Mouse (Mus musculus) CH12.LX (cell line): ENCODE results near the gene Tspan4. TPM values are rescaled to one million over a fixed set of nuclear protein-coding genes. Genes with fewer than 3 reads are reported as not detected.

Experiments
- DNase-seq: peaks from one replicate; pipeline ENCODE4 v3.0.0-alpha.2; 2013; ENCODE audit errors: extremely low read depth
- H3K27ac ChIP-seq: 2 replicates; pipeline ENCODE4 v1.5.1; 2012; ENCODE audit warnings: low read depth, mild to moderate bottlenecking, control low read depth, moderate library complexity; ENCODE audit not compliant: insufficient read depth
- H3K27me3 ChIP-seq: replicated peaks from 2 replicates; pipeline ENCODE3; 2012; ENCODE audit warnings: inconsistent platforms
- H3K36me3 ChIP-seq, 2 experiments: replicated peaks in 1 of 2; 2 replicates each; pipeline versions ENCODE3 to v1.6.1; 2012; ENCODE audit warnings: inconsistent platforms in 1 of 2, low read length in 1 of 2, mild to moderate bottlenecking in 1 of 2, mixed read lengths in 1 of 2, moderate library complexity in 1 of 2; ENCODE audit not compliant: control insufficient read depth in 1 of 2, insufficient read depth in 1 of 2
- H3K4me1 ChIP-seq, 2 experiments: 2 replicates each; pipeline ENCODE4 v1.6.1; 2012; ENCODE audit warnings: inconsistent platforms in 1 of 2, moderate library complexity in 1 of 2; ENCODE audit not compliant: insufficient read depth in 2 of 2, control insufficient read depth in 1 of 2
- H3K4me2 ChIP-seq: 2 replicates; pipeline ENCODE4 v1.6.1; 2012; ENCODE audit warnings: low read depth, mild to moderate bottlenecking, control low read depth; ENCODE audit not compliant: poor library complexity, insufficient read depth, severe bottlenecking
- H3K4me3 ChIP-seq, 3 experiments: fragments of 150-350 bp in 1 of 3; sonication (generic) in 1 of 3; replicated peaks in 1 of 3; 2 replicates each; pipeline versions ENCODE3 to v1.5.1; 2011 to 2012; ENCODE audit warnings: low read depth in 2 of 3, low read length in 2 of 3, mild to moderate bottlenecking in 2 of 3, moderate library complexity in 2 of 3, control low read depth in 1 of 3, improper control_type of control experiment in 1 of 3, inconsistent platforms in 1 of 3, mixed read lengths in 1 of 3; ENCODE audit not compliant: poor library complexity in 1 of 3
- H3K79me2 ChIP-seq: replicated peaks from 2 replicates; pipeline ENCODE4 v1.6.1; 2012; ENCODE audit warnings: mild to moderate bottlenecking, moderate library complexity; ENCODE audit not compliant: control insufficient read depth, poor library complexity, insufficient read depth, severe bottlenecking; ENCODE audit errors: extremely low read depth
- H3K9ac ChIP-seq: 2 replicates; pipeline ENCODE4 v1.6.1; 2012; ENCODE audit warnings: low read depth, mild to moderate bottlenecking, control low read depth, moderate library complexity; ENCODE audit not compliant: insufficient read depth
- H3K9me3 ChIP-seq: replicated peaks from 2 replicates; pipeline ENCODE3; 2012; ENCODE audit warnings: low read length, inconsistent platforms, mixed read lengths
- CHD2 ChIP-seq: IDR thresholded peaks from 2 replicates; pipeline ENCODE4 v1.6.1; 2011; ENCODE audit warnings: low read length, improper control_type of control experiment
- ELF1 ChIP-seq: IDR thresholded peaks from 2 replicates; pipeline ENCODE4 v1.6.1; 2014; ENCODE audit warnings: low read depth, mild to moderate bottlenecking, inconsistent platforms, low read length, improper control_type of control experiment
- GABPA ChIP-seq: IDR thresholded peaks from 2 replicates; pipeline ENCODE4 v1.6.1; 2012; ENCODE audit warnings: low read depth, low read length, improper control_type of control experiment, inconsistent platforms; ENCODE audit not compliant: insufficient replicate concordance
- JUN ChIP-seq: IDR thresholded peaks from 2 replicates; pipeline ENCODE4 v1.6.1; 2011; ENCODE audit warnings: low read depth, mild to moderate bottlenecking, low read length, improper control_type of control experiment, moderate library complexity; ENCODE audit not compliant: insufficient read depth
- MAFK ChIP-seq: IDR thresholded peaks from 2 replicates; pipeline ENCODE4 v1.6.1; 2011; ENCODE audit warnings: low read length, improper control_type of control experiment; ENCODE audit not compliant: insufficient replicate concordance
- MAX ChIP-seq: IDR thresholded peaks from 2 replicates; pipeline ENCODE4 v1.6.1; 2011; ENCODE audit warnings: low read length, improper control_type of control experiment
- MEF2A ChIP-seq: IDR thresholded peaks from 2 replicates; pipeline ENCODE4 v1.6.1; 2014; ENCODE audit warnings: low read depth, mild to moderate bottlenecking, inconsistent platforms, low read length, improper control_type of control experiment, borderline replicate concordance
- MXI1 ChIP-seq: IDR thresholded peaks from 2 replicates; pipeline ENCODE4 v1.6.1; 2011; ENCODE audit warnings: mild to moderate bottlenecking, low read depth, low read length, improper control_type of control experiment
- PAX5 ChIP-seq: IDR thresholded peaks from 2 replicates; pipeline ENCODE4 v1.6.1; 2012; ENCODE audit warnings: low read length, inconsistent platforms, mixed read lengths
- RAD21 ChIP-seq: IDR thresholded peaks from 2 replicates; pipeline ENCODE4 v1.6.1; 2011; ENCODE audit warnings: low read depth, mild to moderate bottlenecking, low read length, improper control_type of control experiment, moderate library complexity
- SIN3A ChIP-seq: IDR thresholded peaks from 2 replicates; pipeline ENCODE4 v1.6.1; 2012; ENCODE audit warnings: low read length, improper control_type of control experiment, inconsistent platforms
- ZMIZ1 ChIP-seq: IDR thresholded peaks from 2 replicates; pipeline ENCODE4 v1.6.1; 2012; ENCODE audit warnings: low read depth, mild to moderate bottlenecking, inconsistent platforms, low read length, improper control_type of control experiment
- dilution Hi-C: fragments of 300-500 bp; cut with MboI; formaldehyde crosslinking; loops from 2 replicates; pipeline ENCODE4 v1.14.3; 2020; ENCODE audit warnings: low sequenced_read_pairs; ENCODE audit not compliant: extremely low pct_unique_long_range_greater_than_20kb, extremely low pct_ligation_motif_present
- in situ Hi-C: fragments of 300-500 bp; cut with MboI; formaldehyde crosslinking; loops from 3 replicates; pipeline ENCODE4 v1.14.3; 2019; ENCODE audit warnings: low sequenced_read_pairs, low pct_ligation_motif_present, low pct_unique_long_range_greater_than_20kb, mixed read lengths
- polyA plus RNA-seq: library from polyadenylated mRNA; unstranded; fragments of >175 nt; gene quantifications from 2 replicates; pipeline ENCODE4 v1.2.1, GENCODE M21; 2012; ENCODE audit warnings: low read depth; ENCODE audit not compliant: insufficient read length
- total RNA-seq, 2 experiments: library from RNA; depleted of rRNA; stranded (reverse); fragments of 300-350 nt in 1 of 2; fragments of >200 nt in 1 of 2; gene quantifications; 2 replicates each; pipeline ENCODE4 v1.2.3; 2012 to 2014

Gene Tspan4
- total and polyA plus RNA-seq, 3 experiments = 21.2 to 28.9 (median 28.4) TPM

DNA sequence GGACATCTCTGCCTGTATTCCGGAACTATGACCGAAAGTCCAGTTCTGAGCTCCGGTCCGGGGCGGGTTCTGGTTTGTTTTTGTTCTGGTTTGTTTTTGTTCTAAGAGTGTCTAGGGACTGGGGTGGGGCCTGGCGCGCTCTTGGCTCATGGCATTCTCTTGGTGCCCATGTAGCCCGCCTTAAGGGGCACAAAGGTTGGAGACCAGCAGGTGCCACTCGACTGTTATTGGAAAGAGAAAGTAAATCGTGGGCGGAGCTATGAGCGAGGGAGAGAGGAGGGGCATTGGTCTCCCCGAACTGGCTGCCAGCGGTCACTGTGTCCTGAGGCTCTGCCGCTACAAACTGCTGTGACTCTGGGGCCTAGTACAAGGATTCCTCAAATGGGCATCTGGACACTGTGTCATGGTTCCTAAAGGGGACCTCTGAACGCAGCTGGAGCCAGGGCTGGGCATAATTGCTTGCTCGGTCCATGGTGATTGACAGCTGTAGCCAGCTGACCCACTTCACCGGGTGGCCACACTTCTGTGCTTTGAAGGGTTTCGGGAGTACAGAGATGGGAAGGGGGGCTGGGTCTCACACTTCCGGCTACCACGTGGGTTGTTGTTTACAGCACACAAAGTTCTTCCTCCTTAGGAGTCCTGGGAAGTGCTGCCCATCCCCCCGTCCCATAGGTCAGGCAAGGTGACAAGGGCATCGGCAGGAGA lies 19.3 kb upstream of the Tspan4 start:
- no peaks in the 10 kb centered on the region for H3K27me3 ChIP-seq
- peak overlapping the region; percentile 41 for H3K9ac ChIP-seq
- in situ Hi-C loops = no loop called here
- H3K4me1 ChIP-seq = peaks cover 11 to 29% of the 10 kb centered on the region in 2 experiments
- TF ChIP-seq MXI1 (peak; percentile 84; the same call in 1 of the 2 replicates), GABPA (no peak), ZMIZ1 (0 out of 2 replicates have a peak, but pooled peaks have one; percentile 6), MAFK (no peak), MAX (peak; percentile 87), SIN3A (peak; percentile 80), ELF1 (0 out of 2 replicates have a peak, but pooled peaks have one; percentile 16)
- H3K4me2 ChIP-seq = peak overlapping the region; percentile 64
- peak overlapping the region; percentile 66 for H3K27ac ChIP-seq
- H3K79me2 ChIP-seq = no peaks in the 10 kb centered on the region
- peaks cover 38 to 57% of the 10 kb centered on the region in 2 experiments for H3K36me3 ChIP-seq
- peak overlapping the region; percentile 77 to 96 (median 83) for H3K4me3 ChIP-seq
- no peaks in the 10 kb centered on the region for H3K9me3 ChIP-seq
- DNase-seq = no peak
- dilution Hi-C loops = no loop called here

DNA sequence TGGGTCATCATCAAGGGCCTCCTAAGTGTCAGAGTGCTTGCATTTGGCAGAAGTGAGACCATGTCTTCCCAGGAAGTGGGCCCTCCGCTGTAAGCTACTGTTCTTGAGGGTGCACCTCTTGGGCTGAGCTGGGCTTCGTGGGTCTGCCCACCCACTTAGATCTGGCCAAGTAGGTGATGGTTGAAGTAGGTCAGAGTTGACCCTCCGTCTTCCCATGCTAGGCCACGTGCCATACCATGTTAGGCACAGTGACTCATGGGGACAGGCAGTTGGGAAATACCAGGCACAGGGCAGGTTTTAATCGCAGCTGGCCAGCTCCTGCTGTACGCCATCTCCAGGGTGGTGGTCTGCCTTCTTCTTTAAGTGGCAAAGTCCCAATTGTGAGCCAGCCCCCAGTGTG lies 18.3 kb upstream of the Tspan4 start:
- no peak for TF ChIP-seq PAX5
- no peak for TF ChIP-seq RAD21
- no peak for TF ChIP-seq MEF2A
- TF ChIP-seq MAFK = no peak
- no peak for TF ChIP-seq CHD2
- Histone ChIP-seq H3K9me3 (no peaks in the 10 kb centered on the region), H3K4me3 (no peak overlapping the region), H3K36me3 (peaks cover 28 to 49% of the 10 kb centered on the region in 2 experiments), H3K79me2 (no peaks in the 10 kb centered on the region), H3K27ac (no peak overlapping the region), H3K9ac (no peak overlapping the region), H3K4me2 (no peak overlapping the region), H3K4me1 (peaks cover 11 to 26% of the 10 kb centered on the region in 2 experiments), H3K27me3 (no peaks in the 10 kb centered on the region)
- no peak for DNase-seq
- dilution Hi-C loops = no loop called here
- in situ Hi-C loops = no loop called here

DNA sequence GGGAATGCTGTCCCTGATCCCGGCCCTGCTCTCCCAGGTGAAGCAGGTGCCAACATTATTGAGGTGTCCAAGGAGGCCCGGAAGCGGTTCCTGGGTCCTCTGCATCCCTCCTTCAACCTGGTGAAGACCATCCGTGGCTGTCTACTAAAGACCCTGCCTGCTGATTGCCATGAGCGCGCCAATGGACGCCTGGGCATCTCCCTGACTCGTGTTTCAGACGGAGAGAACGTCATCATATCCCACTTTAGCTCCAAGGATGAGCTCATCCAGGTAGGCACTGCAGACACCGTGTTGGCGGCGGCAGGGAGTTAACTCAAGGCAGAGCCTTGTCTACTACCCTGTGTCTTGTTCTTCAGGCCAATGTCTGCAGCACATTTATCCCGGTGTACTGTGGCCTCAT lies 17.8 kb upstream of the Tspan4 start:
- in situ Hi-C loops = no loop called here
- H3K79me2 ChIP-seq = no peaks in the 10 kb centered on the region
- H3K9me3 ChIP-seq = no peaks in the 10 kb centered on the region
- no peak for DNase-seq
- H3K9ac ChIP-seq = no peak overlapping the region
- H3K27me3 ChIP-seq = no peaks in the 10 kb centered on the region
- no peak overlapping the region for H3K27ac ChIP-seq
- H3K4me2 ChIP-seq = no peak overlapping the region
- no peak overlapping the region for H3K4me3 ChIP-seq
- dilution Hi-C loops = no loop called here
- peaks cover 23 to 44% of the 10 kb centered on the region in 2 experiments for H3K36me3 ChIP-seq
- H3K4me1 ChIP-seq = peaks cover 11 to 26% of the 10 kb centered on the region in 2 experiments
- TF ChIP-seq MAFK = no peak
- TF ChIP-seq JUN = no peak
- no peak for TF ChIP-seq PAX5
